Mouse (Mus musculus) heart, postnatal 25 days (tissue): ENCODE measurements around the gene Olfr544. TPM values are rescaled to one million over a fixed set of nuclear protein-coding genes. Genes with fewer than 3 reads are reported as not detected.
"Not testable (repeated sequence)": the region's sequence is repeated elsewhere in the genome, so short reads cannot be mapped to it uniquely, and the experiment has no call there.

Experiments
- DNase-seq: peaks from one replicate; pipeline ENCODE4 v3.0.0; 2022; ENCODE audit warnings: low spot score
- intact Hi-C: fragments of 180-260 bp; cut with DNase I; formaldehyde crosslinking; loops from one replicate; pipeline ENCODE4 v1.15.1; 2025
- total RNA-seq, 2 experiments: library from RNA; stranded (reverse); gene quantifications; 2 replicates each; pipeline ENCODE4 v1.2.3; 2021

Gene Olfr544
- total RNA-seq, result not detected

GRCm38 (mm10) chr7:102488161-102488560 lies at the start of gene Olfr544:
Gene Olfr544, minus strand, starts transcription at chr7:102488313.
- DNase-seq, result no peak
- intact Hi-C loops, result no loop called here

- intact Hi-C loops, result no loop called here
- DNase-seq, result no peak
Measured at GRCm38 (mm10) chr7:102534449-102534848, 46.3 kb upstream of the Olfr544 start, which contains the start of gene Olfr547. Gene Olfr547, plus strand, starts transcription at chr7:102534749.

- intact Hi-C loops, result no loop called here
- no peak for DNase-seq
Measured at GRCm38 (mm10) chr7:102529052-102529451, 40.9 kb upstream of the Olfr544 start.

- intact Hi-C loops, result no loop called here
- no peak for DNase-seq
Measured at GRCm38 (mm10) chr7:102517051-102517335, 28.9 kb upstream of the Olfr544 start.

- intact Hi-C loops, result no loop called here
- DNase-seq, result no peak
Measured at GRCm38 (mm10) chr7:102516261-102517050, 28.3 kb upstream of the Olfr544 start.

GRCm38 (mm10) chr7:102514144-102514543 lies 26.0 kb upstream of the Olfr544 start:
- intact Hi-C loops, result loop anchor here (5.0 kb wide), 1 partner anchor 238 kb away; no protein-coding TSS in a partner anchor
- DNase-seq, result no peak

GRCm38 (mm10) chr7:102512814-102513435 lies 24.8 kb upstream of the Olfr544 start:
- DNase-seq, result peak; percentile 58
- intact Hi-C loops, result loop anchor here (1.0 to 5.0 kb wide), 3 partner anchors 124 to 406 kb away; no protein-coding TSS in a partner anchor

- DNase-seq, result no peak
- intact Hi-C loops, result loop anchor here (2.0 to 5.0 kb wide), 2 partner anchors 125 to 240 kb away; no protein-coding TSS in a partner anchor
Measured at GRCm38 (mm10) chr7:102511927-102512326, 23.8 kb upstream of the Olfr544 start.

- intact Hi-C loops, result loop anchor here (5.0 kb wide), 3 partner anchors 243 to 1433 kb away; partner anchors contain the start of gene Olfr633
- DNase-seq, result no peak
Measured at GRCm38 (mm10) chr7:102509726-102510125, 21.6 kb upstream of the Olfr544 start.

- intact Hi-C loops, result loop anchor here (5.0 kb wide), 2 partner anchors 1299 to 1434 kb away; partner anchors contain the start of gene Olfr633
- no peak for DNase-seq
Measured at GRCm38 (mm10) chr7:102508666-102509065, 20.6 kb upstream of the Olfr544 start.

- intact Hi-C loops, result loop anchor here (5.0 kb wide), 2 partner anchors 1299 to 1434 kb away; partner anchors contain the start of gene Olfr633
- DNase-seq, result no peak
Measured at GRCm38 (mm10) chr7:102508066-102508465, 20.0 kb upstream of the Olfr544 start.

- intact Hi-C loops, result loop anchor here (5.0 kb wide), 2 partner anchors 1300 to 1435 kb away; partner anchors contain the start of gene Olfr633
- DNase-seq, result peak; percentile 27
Measured at GRCm38 (mm10) chr7:102506848-102507247, 18.7 kb upstream of the Olfr544 start.

GRCm38 (mm10) chr7:102501986-102502385 lies 13.9 kb upstream of the Olfr544 start:
- intact Hi-C loops, result no loop called here
- DNase-seq, result no peak

GRCm38 (mm10) chr7:102499473-102499872 lies 11.4 kb upstream of the Olfr544 start, which contains the start of gene Olfr545:
Gene Olfr545, minus strand, starts transcription at chr7:102499573.
- intact Hi-C loops, result no loop called here
- no peak for DNase-seq

GRCm38 (mm10) chr7:102494416-102494815 lies 6.3 kb upstream of the Olfr544 start:
- intact Hi-C loops, DNase-seq: not testable (repeated sequence)

- intact Hi-C loops, result no loop called here
- no peak for DNase-seq
Measured at GRCm38 (mm10) chr7:102486105-102486504, 2.0 kb downstream of the Olfr544 start.

GRCm38 (mm10) chr7:102484766-102485165 lies 3.3 kb downstream of the Olfr544 start:
- intact Hi-C loops, DNase-seq: not testable (repeated sequence)

- intact Hi-C loops, result no loop called here
- DNase-seq, result no peak
Measured at GRCm38 (mm10) chr7:102483665-102484064, 4.4 kb downstream of the Olfr544 start.

GRCm38 (mm10) chr7:102481579-102481978 lies 6.5 kb downstream of the Olfr544 start, which contains the start of gene Olfr543:
Gene Olfr543, minus strand, starts transcription at chr7:102481679.
- intact Hi-C loops, result no loop called here
- DNase-seq, result no peak

GRCm38 (mm10) chr7:102480821-102481220 lies 7.3 kb downstream of the Olfr544 start:
- DNase-seq, result no peak
- intact Hi-C loops, result no loop called here
